Mouse (Mus musculus) myocyte (in vitro differentiated cells): ENCODE results near the gene Dlk2. TPM values are rescaled to one million over a fixed set of nuclear protein-coding genes. Genes with fewer than 3 reads are reported as not detected.

ENCODE experiments used
- H3K27me3 ChIP-seq: one replicate; pipeline ENCODE4 v1.6.1; 2011; ENCODE audit not compliant: control insufficient read depth, insufficient read depth, insufficient read length
- H3K36me3 ChIP-seq: one replicate; pipeline ENCODE4 v1.6.1; 2011; ENCODE audit not compliant: control insufficient read depth, insufficient read depth
- H3K4me2 ChIP-seq: one replicate; pipeline ENCODE4 v1.6.1; 2011; ENCODE audit warnings: low read depth, control low read depth
- H3K4me3 ChIP-seq: one replicate; pipeline ENCODE4 v1.5.1; 2011; ENCODE audit warnings: mild to moderate bottlenecking, control low read depth, moderate library complexity
- H3K79me2 ChIP-seq: one replicate; pipeline ENCODE4 v1.6.1; 2011; ENCODE audit not compliant: control insufficient read depth, insufficient read depth
- H3ac ChIP-seq: one replicate; pipeline ENCODE4 v1.6.1; 2011; ENCODE audit not compliant: control insufficient read depth, insufficient read length
- CEBPB ChIP-seq: IDR thresholded peaks from 2 replicates; pipeline ENCODE4 v1.6.1; 2011; ENCODE audit warnings: mild to moderate bottlenecking, moderate library complexity; ENCODE audit not compliant: poor library complexity, insufficient read depth, severe bottlenecking
- E2F4 ChIP-seq: IDR thresholded peaks from one replicate; pipeline ENCODE4 v1.6.1; 2011; ENCODE audit warnings: mild to moderate bottlenecking, control low read depth, moderate library complexity; ENCODE audit not compliant: insufficient read depth
- MAX ChIP-seq: IDR thresholded peaks from one replicate; pipeline ENCODE4 v1.6.1; 2011; ENCODE audit warnings: low read depth, mild to moderate bottlenecking, control low read depth
- MYOD1 ChIP-seq, 3 experiments: IDR thresholded peaks; one replicate each; pipeline ENCODE4 v1.6.1; 2011; ENCODE audit warnings: control low read depth in 2 of 3, low read depth in 2 of 3, mild to moderate bottlenecking in 2 of 3, moderate library complexity in 1 of 3; ENCODE audit not compliant: insufficient read length in 2 of 3, control insufficient read depth in 1 of 3
- MYOG ChIP-seq, 3 experiments: IDR thresholded peaks; one replicate each; pipeline ENCODE4 v1.6.1; 2011; ENCODE audit warnings: control low read depth in 2 of 3, low read depth in 2 of 3, mild to moderate bottlenecking in 2 of 3; ENCODE audit not compliant: insufficient read length in 2 of 3, control insufficient read depth in 1 of 3, insufficient read depth in 1 of 3
- POLR2A ChIP-seq: IDR thresholded peaks from one replicate; pipeline ENCODE4 v1.6.1; 2011; ENCODE audit warnings: low read depth, mild to moderate bottlenecking, control low read depth, moderate library complexity; ENCODE audit not compliant: insufficient read length
- POLR2AphosphoS2 ChIP-seq: IDR thresholded peaks from one replicate; pipeline ENCODE4 v1.6.1; 2011; ENCODE audit warnings: low read depth, control low read depth; ENCODE audit not compliant: insufficient read length
- REST ChIP-seq: IDR thresholded peaks from one replicate; pipeline ENCODE4 v1.6.1; 2011; ENCODE audit warnings: mild to moderate bottlenecking, control low read depth, moderate library complexity; ENCODE audit not compliant: insufficient read depth, insufficient read length
- SRF ChIP-seq: IDR thresholded peaks from one replicate; pipeline ENCODE4 v1.6.1; 2011; ENCODE audit warnings: low read depth; ENCODE audit not compliant: control insufficient read depth, insufficient read length
- TCF12 ChIP-seq: IDR thresholded peaks from one replicate; pipeline ENCODE4 v1.6.1; 2011; ENCODE audit warnings: mild to moderate bottlenecking, control low read depth; ENCODE audit not compliant: poor library complexity, insufficient read depth, severe bottlenecking
- TCF3 ChIP-seq: IDR thresholded peaks from one replicate; pipeline ENCODE4 v1.6.1; 2011; ENCODE audit warnings: low read depth, control low read depth; ENCODE audit not compliant: insufficient read length
- USF1 ChIP-seq: IDR thresholded peaks from one replicate; pipeline ENCODE4 v1.6.1; 2011; ENCODE audit warnings: low read depth, mild to moderate bottlenecking, control low read depth, moderate library complexity
- polyA plus RNA-seq: library from polyadenylated mRNA; unstranded; fragments of >200 nt; fragmentation: generic; extraction: Trizol; gene quantifications from one replicate; pipeline ENCODE4 v1.2.1, GENCODE M21; 2012; ENCODE audit warnings: missing spikeins

Gene Dlk2
- polyA plus RNA-seq, 1 experiment: 1.8 TPM

DNA sequence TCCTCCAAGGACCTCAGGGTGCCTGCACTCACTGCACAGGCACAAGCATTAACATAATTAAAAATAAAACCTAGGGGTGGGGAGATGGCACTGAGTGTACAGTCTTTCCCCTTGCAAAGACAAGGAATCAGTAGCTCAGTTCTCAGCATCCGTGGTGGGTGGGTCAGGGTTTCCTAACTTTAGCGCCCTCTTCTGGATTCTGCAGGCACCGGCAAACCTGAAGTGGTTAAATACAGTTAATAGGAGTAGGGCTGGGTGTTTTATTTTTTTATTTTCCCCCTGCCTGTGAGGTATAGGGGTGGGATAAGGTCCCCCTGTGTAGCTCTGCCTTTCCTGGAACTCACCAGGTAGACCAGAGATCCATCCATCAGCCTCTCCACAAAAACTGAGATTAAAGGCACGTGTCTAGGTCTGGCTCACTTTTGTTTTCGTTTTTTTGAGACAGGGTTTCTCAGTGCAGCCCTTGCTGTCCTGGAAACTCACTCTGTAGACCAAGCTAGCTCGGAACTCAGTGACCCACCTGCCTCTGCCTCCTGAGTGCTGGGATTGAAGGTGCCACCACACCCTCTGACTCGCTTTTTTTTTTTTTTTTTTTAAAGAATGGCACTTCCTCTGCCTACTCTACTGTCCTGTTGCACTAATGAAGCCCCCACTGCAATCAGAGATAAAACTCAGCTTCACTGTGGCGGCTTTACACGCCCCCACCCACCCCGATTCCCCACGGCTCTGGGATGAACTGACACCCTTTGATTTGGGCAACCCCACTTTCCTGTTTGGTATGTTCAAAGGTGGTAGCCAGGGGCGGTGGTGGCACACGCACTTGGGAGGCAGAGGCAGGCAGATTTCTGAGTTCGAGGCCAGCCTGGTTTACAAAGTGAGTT is 44.4 kb upstream of the Dlk2 start:
- H3K4me3 ChIP-seq: peak overlapping the region; percentile 28
- no peaks in the 10 kb centered on the region for H3K27me3 ChIP-seq

DNA sequence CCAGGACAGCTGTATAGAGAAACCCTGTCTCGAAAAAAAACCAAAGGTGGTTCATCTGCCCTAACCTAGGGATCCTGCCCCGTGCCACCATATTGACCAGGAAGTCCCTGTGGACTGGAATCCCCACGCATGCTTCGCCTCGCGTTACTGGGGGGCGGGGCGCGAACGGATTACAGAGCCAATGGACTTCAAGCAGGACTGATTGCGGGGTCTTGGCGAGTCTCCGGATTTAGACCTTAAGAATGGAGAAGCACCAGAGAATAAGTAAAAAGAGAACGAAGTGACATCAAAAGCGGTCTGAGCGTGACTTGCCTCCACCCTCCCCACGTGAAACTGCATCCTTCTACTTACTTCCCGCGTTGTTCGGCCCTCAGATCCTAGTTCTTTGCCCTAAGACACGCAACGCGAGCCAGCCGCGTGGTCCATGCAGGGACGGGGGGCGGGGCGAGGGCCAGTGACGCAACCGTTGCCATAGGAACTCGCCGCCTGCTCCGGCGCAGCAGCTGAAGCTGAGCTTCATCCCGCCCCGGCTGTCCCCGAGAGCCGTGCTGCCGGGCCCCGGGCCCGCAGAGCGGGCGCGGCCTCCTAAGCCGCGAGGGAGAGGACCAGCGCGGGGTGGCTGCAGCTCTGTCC is 43.7 kb upstream of the Dlk2 start, which contains the start of gene Lrrc73:
Gene Lrrc73 (plus strand): TSS at position 80 of the 633 bp plus-strand sequence.
- Histone ChIP-seq H3K36me3 (no peaks in the 10 kb centered on the region), H3ac (peak within 1 kb of the TSS; percentile 55), H3K79me2 (peaks cover 11% of the 10 kb centered on the region), H3K4me2 (peak within 1 kb of the TSS; percentile 97), H3K27me3 (no peaks in the 10 kb centered on the region), H3K4me3 (peak within 1 kb of the TSS; percentile 28)
- TF ChIP-seq MYOG (IDR thresholded peaks at IDR 0.05; ENCODE audit: control insufficient read depth in 1 of 3, insufficient read depth in 1 of 3, insufficient read length in 2 of 3, low read depth in 2 of 3) (peak; percentile 37 to 85 (median 83)), POLR2A (peak; percentile 61), TCF12 (no peak), MAX (peak; percentile 43), MYOD1 (IDR thresholded peaks at IDR 0.05; ENCODE audit: control insufficient read depth in 1 of 3, insufficient read length in 2 of 3, low read depth in 2 of 3) (peak in 2 of 3 experiments; percentile 71 to 85), CEBPB (no peak), USF1 (no peak), TCF3 (no peak), SRF (no peak), REST (no peak), POLR2AphosphoS2 (peak; percentile 90), E2F4 (no peak)

More for the DNA sequence above, 44.4 kb upstream of the Dlk2 start:
- Histone ChIP-seq H3K4me2 (peak overlapping the region; percentile 97), H3K36me3 (no peaks in the 10 kb centered on the region), H3ac (no peak overlapping the region), H3K79me2 (peaks cover 18% of the 10 kb centered on the region)
- TF ChIP-seq MYOG (IDR thresholded peaks at IDR 0.05; ENCODE audit: control insufficient read depth in 1 of 3, insufficient read depth in 1 of 3, insufficient read length in 2 of 3, low read depth in 2 of 3): no peak
- no peak for TF ChIP-seq MYOD1 (IDR thresholded peaks at IDR 0.05; ENCODE audit: control insufficient read depth in 1 of 3, insufficient read length in 2 of 3, low read depth in 2 of 3)
- TF ChIP-seq TCF12: no peak
- TF ChIP-seq CEBPB: no peak
- TF ChIP-seq TCF3: no peak
- TF ChIP-seq MAX: no peak

DNA sequence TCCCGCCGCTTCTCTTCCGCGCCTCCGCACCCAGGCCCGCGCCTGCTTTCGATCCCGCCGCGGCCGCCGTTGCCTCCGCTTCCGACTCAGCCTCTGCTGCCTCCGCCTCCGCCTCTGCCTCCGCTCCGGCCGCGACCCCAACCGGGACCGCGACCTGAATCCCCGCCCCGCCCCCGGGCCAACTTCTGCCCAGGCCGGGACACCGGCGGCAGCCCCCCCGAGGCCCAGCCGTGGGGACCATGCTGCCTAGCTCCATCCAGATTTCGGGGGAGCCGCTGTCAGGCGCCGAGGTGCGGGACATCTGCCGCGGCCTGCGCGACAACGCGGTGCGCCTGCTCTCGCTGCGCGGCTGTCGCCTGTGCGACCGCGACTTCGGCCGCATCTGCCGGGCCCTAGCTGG is 43.1 kb upstream of the Dlk2 start:
- Histone ChIP-seq H3K79me2 (peaks cover 5% of the 10 kb centered on the region), H3K36me3 (no peaks in the 10 kb centered on the region), H3ac (peak overlapping the region; percentile 55), H3K4me2 (peak overlapping the region; percentile 60), H3K27me3 (no peaks in the 10 kb centered on the region), H3K4me3 (peak overlapping the region; percentile 28)
- TF ChIP-seq E2F4 (no peak), MYOD1 (IDR thresholded peaks at IDR 0.05; ENCODE audit: control insufficient read depth in 1 of 3, insufficient read length in 2 of 3, low read depth in 2 of 3) (peak in 2 of 3 experiments; percentile 7 to 33)

DNA sequence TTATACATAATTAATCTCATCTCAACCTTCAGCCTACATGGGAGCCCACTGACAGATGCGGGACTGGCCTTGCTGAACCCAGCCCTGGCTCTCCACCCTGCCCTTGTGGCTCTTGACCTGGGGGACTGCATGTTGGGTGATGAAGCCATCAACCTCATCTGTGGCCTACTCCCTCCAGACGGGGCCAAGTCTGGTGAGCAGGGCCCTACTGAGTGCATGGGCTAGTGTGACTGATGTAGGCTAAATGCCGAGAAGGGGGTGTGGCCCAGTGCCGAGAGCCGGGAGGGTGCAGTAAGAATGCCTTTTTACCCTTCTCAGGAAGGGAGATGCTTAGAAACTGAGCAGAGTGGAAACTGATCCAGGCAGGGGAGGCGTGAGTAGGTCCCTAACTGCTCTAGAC is 42.1 kb upstream of the Dlk2 start:
- H3K79me2 ChIP-seq: no peaks in the 10 kb centered on the region
- H3K36me3 ChIP-seq: no peaks in the 10 kb centered on the region
- no peak overlapping the region for H3ac ChIP-seq
- no peak overlapping the region for H3K4me2 ChIP-seq
- H3K4me3 ChIP-seq: no peak overlapping the region
- no peak for TF ChIP-seq SRF
- TF ChIP-seq MAX: no peak
- no peak for TF ChIP-seq REST
- TF ChIP-seq CEBPB: no peak
- no peak for TF ChIP-seq TCF3
- TF ChIP-seq USF1: no peak
- no peak for TF ChIP-seq MYOG (IDR thresholded peaks at IDR 0.05; ENCODE audit: control insufficient read depth in 1 of 3, insufficient read depth in 1 of 3, insufficient read length in 2 of 3, low read depth in 2 of 3)
- no peak for TF ChIP-seq TCF12
- TF ChIP-seq POLR2AphosphoS2: no peak
- TF ChIP-seq POLR2A: no peak
- no peak for TF ChIP-seq E2F4
- no peak for TF ChIP-seq MYOD1 (IDR thresholded peaks at IDR 0.05; ENCODE audit: control insufficient read depth in 1 of 3, insufficient read length in 2 of 3, low read depth in 2 of 3)
- no peaks in the 10 kb centered on the region for H3K27me3 ChIP-seq
